8 mouse cellular contexts compared by ENCODE assay signal in the genomic region with DNA sequence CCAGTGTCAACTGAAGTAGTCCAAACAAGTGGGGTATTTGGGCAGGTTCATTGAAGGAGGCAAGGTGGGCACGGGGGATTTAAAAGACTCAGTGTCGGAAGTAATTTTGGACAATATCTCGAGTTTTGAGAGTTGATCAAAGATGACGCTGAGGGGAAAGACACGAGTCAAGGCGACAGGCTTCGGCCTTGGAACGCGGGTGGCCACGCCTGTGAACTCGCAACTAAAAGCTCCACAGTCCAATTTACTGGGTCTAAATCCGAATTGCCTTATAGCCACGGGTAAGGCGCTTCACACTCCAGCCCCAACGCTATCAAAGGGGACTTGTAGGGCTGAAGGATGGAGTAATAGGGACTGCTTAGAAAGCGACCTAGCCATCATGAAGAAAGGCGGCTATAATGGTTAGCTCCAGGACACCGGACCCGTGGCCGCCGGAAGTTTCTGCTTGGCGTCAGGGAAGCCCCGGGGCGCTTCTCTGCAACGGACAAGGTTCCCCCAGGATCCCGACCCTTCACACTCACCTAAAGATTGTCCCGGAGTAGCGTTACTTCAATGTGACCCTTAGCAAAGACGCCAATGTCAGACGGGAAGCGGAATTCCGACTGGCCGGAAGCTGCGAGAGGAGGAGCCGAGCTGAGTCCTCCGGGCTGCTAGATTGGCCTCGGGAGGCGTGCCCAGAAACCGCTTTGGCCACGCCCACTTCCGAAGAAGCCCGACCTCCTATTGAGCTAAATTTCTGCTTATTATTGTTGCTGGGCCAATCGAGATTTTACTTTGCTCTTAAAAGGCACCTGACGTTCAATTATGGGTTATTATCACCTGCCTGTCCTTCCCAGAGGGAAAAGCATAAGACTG. TPM values are rescaled to one million over a fixed set of nuclear protein-coding genes. Genes with fewer than 3 reads are reported as not detected.
DNase-seq lines count a peak whose midpoint lies in the region; ATAC-seq and TF ChIP-seq lines count a peak whose summit lies in the region.

A gene (minus strand): TSS at position 622 of the 855 bp plus-strand sequence.

- 2% methylated on average over 44 of the region's 44 CpGs for WGBS in forebrain, embryonic 10.5 days
- 1% methylated on average over 44 of the region's 44 CpGs for WGBS in heart, embryonic 15.5 days
- WGBS in liver, embryonic 15.5 days (ENCODE audit: insufficient replicate concordance): under 1% methylated on average over 44 of the region's 44 CpGs
- WGBS in neural tube, embryonic 12.5 days: 2% methylated on average over 44 of the region's 44 CpGs

- peaks cover 22 to 38% of the 10 kb centered on the region in 2 experiments for H3K36me3 ChIP-seq in CH12.LX (replicated peaks in 1 of 2; ENCODE audit: control insufficient read depth in 1 of 2, insufficient read depth in 1 of 2, low read length in 1 of 2)
- H3K36me3 ChIP-seq in forebrain, embryonic 10.5 days (replicated peaks): peaks cover 36% of the 10 kb centered on the region
- H3K36me3 ChIP-seq in heart, embryonic 15.5 days: peaks cover 32% of the 10 kb centered on the region
- peaks cover 37% of the 10 kb centered on the region for H3K36me3 ChIP-seq in liver, embryonic 15.5 days (replicated peaks)
- peaks cover 37% of the 10 kb centered on the region for H3K36me3 ChIP-seq in neural tube, embryonic 12.5 days

- H3K9ac ChIP-seq in CH12.LX (ENCODE audit: insufficient read depth, low read depth): peak within 1 kb of the TSS; percentile 67
- H3K9ac ChIP-seq in heart, embryonic 15.5 days: peak within 1 kb of the TSS; percentile 73
- H3K9ac ChIP-seq in liver, embryonic 15.5 days: peak within 1 kb of the TSS; percentile 83
- H3K9ac ChIP-seq in neural tube, embryonic 12.5 days: peak within 1 kb of the TSS; percentile 83

- TF ChIP-seq EP300 in CH12.LX (IDR thresholded peaks at IDR 0.05; ENCODE audit: low read length): no peak

- H3K27me3 ChIP-seq in CH12.LX (replicated peaks): no peaks in the 10 kb centered on the region
- no peaks in the 10 kb centered on the region; the same call in 1 of the 2 replicates for H3K27me3 ChIP-seq in forebrain, embryonic 10.5 days (ENCODE audit: poor library complexity, severe bottlenecking)
- H3K27me3 ChIP-seq in heart, embryonic 15.5 days: peaks cover 3% of the 10 kb centered on the region; the same call in 1 of the 2 replicates
- peaks cover 24% of the 10 kb centered on the region for H3K27me3 ChIP-seq in liver, embryonic 15.5 days
- H3K27me3 ChIP-seq in neural tube, embryonic 12.5 days (replicated peaks): no peaks in the 10 kb centered on the region

- H3K27ac ChIP-seq in CH12.LX (ENCODE audit: insufficient read depth, low read depth): no peak within 1 kb of the TSS
- H3K27ac ChIP-seq in forebrain, embryonic 10.5 days: peak within 1 kb of the TSS; percentile 88
- H3K27ac ChIP-seq in heart, embryonic 15.5 days: peak within 1 kb of the TSS; percentile 76
- H3K27ac ChIP-seq in liver, embryonic 15.5 days (replicated peaks): peak within 1 kb of the TSS; percentile 69
- no peak within 1 kb of the TSS for H3K27ac ChIP-seq in neural tube, embryonic 12.5 days

- H3K79me2 ChIP-seq in CH12.LX (replicated peaks; ENCODE audit: control insufficient read depth, extremely low read depth, insufficient read depth, poor library complexity, severe bottlenecking): peaks cover 30% of the 10 kb centered on the region

- no peak for TF ChIP-seq CTCF in CH12.LX (conservative IDR thresholded peaks at IDR 0.05 in 1 of 2, IDR thresholded peaks at IDR 0.05 in 1 of 2; ENCODE audit: low read depth in 2 of 2, low read length in 2 of 2)

- in situ Hi-C loops in CH12.LX (cut with MboI; ENCODE audit: low pct_ligation_motif_present, low pct_unique_long_range_greater_than_20kb, low sequenced_read_pairs): no loop called here

- DNase-seq in CH12.LX (ENCODE audit: extremely low read depth): peak; percentile 94
- peak; percentile 84 for DNase-seq in c-Kit-positive CD71-negative TER-119-negative erythroid progenitor cells, embryonic 14.5 days (ENCODE audit: low read depth)
- peak; percentile 86 for DNase-seq in forebrain, embryonic 10.5 days (ENCODE audit: extremely low spot score, low spot score)
- peak; percentile 91 to 93 for DNase-seq in kidney, postnatal 36 days
- peak; percentile 94 for DNase-seq in telencephalon, adult 2 months (ENCODE audit: low read depth, low spot score)

- H3K9me3 ChIP-seq in CH12.LX (replicated peaks; ENCODE audit: low read length): no peaks in the 10 kb centered on the region
- no peaks in the 10 kb centered on the region for H3K9me3 ChIP-seq in forebrain, embryonic 10.5 days
- H3K9me3 ChIP-seq in heart, embryonic 15.5 days (replicated peaks): no peaks in the 10 kb centered on the region
- H3K9me3 ChIP-seq in liver, embryonic 15.5 days (replicated peaks): no peaks in the 10 kb centered on the region
- no peaks in the 10 kb centered on the region for H3K9me3 ChIP-seq in neural tube, embryonic 12.5 days

- no peak for TF ChIP-seq RAD21 in CH12.LX (IDR thresholded peaks at IDR 0.05; ENCODE audit: low read depth, low read length)

- peak; percentile 89 for TF ChIP-seq POLR2A in CH12.LX (IDR thresholded peaks at IDR 0.05; ENCODE audit: low read depth, low read length)

- peak within 1 kb of the TSS; percentile 66 to 99 (median 70) for H3K4me3 ChIP-seq in CH12.LX (replicated peaks in 1 of 3; ENCODE audit: low read depth in 2 of 3, low read length in 2 of 3, poor library complexity in 1 of 3)
- H3K4me3 ChIP-seq in forebrain, embryonic 10.5 days: peak within 1 kb of the TSS; percentile 87
- peak within 1 kb of the TSS; percentile 71 for H3K4me3 ChIP-seq in heart, embryonic 15.5 days
- H3K4me3 ChIP-seq in liver, embryonic 15.5 days (replicated peaks): peak within 1 kb of the TSS; percentile 82
- H3K4me3 ChIP-seq in neural tube, embryonic 12.5 days: peak within 1 kb of the TSS; percentile 82

- H3K4me1 ChIP-seq in CH12.LX (ENCODE audit: control insufficient read depth in 1 of 2, insufficient read depth in 2 of 2): peaks cover 16 to 35% of the 10 kb centered on the region in 2 experiments
- H3K4me1 ChIP-seq in forebrain, embryonic 10.5 days: peaks cover 10% of the 10 kb centered on the region
- H3K4me1 ChIP-seq in heart, embryonic 15.5 days (replicated peaks): peaks cover 24% of the 10 kb centered on the region
- H3K4me1 ChIP-seq in liver, embryonic 15.5 days (replicated peaks): peaks cover 29% of the 10 kb centered on the region
- H3K4me1 ChIP-seq in neural tube, embryonic 12.5 days: peaks cover 11% of the 10 kb centered on the region

- dilution Hi-C loops in CH12.LX (cut with MboI; ENCODE audit: extremely low pct_ligation_motif_present, extremely low pct_unique_long_range_greater_than_20kb, low sequenced_read_pairs): no loop called here

- H3K4me2 ChIP-seq in CH12.LX (ENCODE audit: insufficient read depth, low read depth, poor library complexity, severe bottlenecking): peak within 1 kb of the TSS; percentile 88
- H3K4me2 ChIP-seq in heart, embryonic 15.5 days: peak within 1 kb of the TSS; percentile 69
- peak within 1 kb of the TSS; percentile 81 for H3K4me2 ChIP-seq in liver, embryonic 15.5 days
- H3K4me2 ChIP-seq in neural tube, embryonic 12.5 days (replicated peaks): peak within 1 kb of the TSS; percentile 91

- peak; percentile 90 for ATAC-seq in heart, embryonic 15.5 days (replicated peaks; ENCODE audit: insufficient number of reproducible peaks, insufficient read depth, low FRiP score, low read depth)
- peak; percentile 86 for ATAC-seq in liver, embryonic 15.5 days (ENCODE audit: insufficient read depth)
- ATAC-seq in neural tube, embryonic 12.5 days (ENCODE audit: low FRiP score, low read depth): peak; percentile 86

TF ChIP-seq in CH12.LX, 34 proteins besides CTCF, POLR2A, EP300 and RAD21 (continues in another document):
- TF ChIP-seq ZKSCAN1 (IDR thresholded peaks at IDR 0.05; ENCODE audit: borderline replicate concordance, low read depth, low read length): no peak
- no peak for TF ChIP-seq ETS1 (conservative IDR thresholded peaks at IDR 0.05; ENCODE audit: low read depth, low read length)
- no peak for TF ChIP-seq SMC3 (IDR thresholded peaks at IDR 0.05; ENCODE audit: low read depth, low read length)
- no peak for TF ChIP-seq RCOR1 (conservative IDR thresholded peaks at IDR 0.05; ENCODE audit: low read depth, low read length)
- TF ChIP-seq TCF12 (IDR thresholded peaks at IDR 0.05; ENCODE audit: low read depth, low read length): peak; percentile 74
- no peak for TF ChIP-seq JUND (conservative IDR thresholded peaks at IDR 0.05; ENCODE audit: low read depth, low read length)
- TF ChIP-seq MYC (IDR thresholded peaks at IDR 0.05; ENCODE audit: low read depth, low read length): 0 out of 2 replicates have a peak, but pooled peaks have one; percentile 36
- TF ChIP-seq CHD1 (IDR thresholded peaks at IDR 0.05; ENCODE audit: low read depth, low read length): no peak
- TF ChIP-seq ZC3H11A (IDR thresholded peaks at IDR 0.05; ENCODE audit: low read depth, low read length): no peak
- no peak for TF ChIP-seq POLR2AphosphoS2 (IDR thresholded peaks at IDR 0.05; ENCODE audit: low read depth, low read length)
- no peak for TF ChIP-seq USF2 (conservative IDR thresholded peaks at IDR 0.05; ENCODE audit: low read depth, low read length)
- no peak for TF ChIP-seq MAZ (IDR thresholded peaks at IDR 0.05; ENCODE audit: low read depth, low read length)
- TF ChIP-seq CHD2 (IDR thresholded peaks at IDR 0.05; ENCODE audit: low read length): no peak
- TF ChIP-seq MXI1 (IDR thresholded peaks at IDR 0.05; ENCODE audit: low read depth, low read length): peak; percentile 52; the same call in 1 of the 2 replicates
- 0 out of 2 replicates have a peak, but pooled peaks have one; percentile 7 for TF ChIP-seq MAX (IDR thresholded peaks at IDR 0.05; ENCODE audit: low read length)
- no peak for TF ChIP-seq ZNF384 (IDR thresholded peaks at IDR 0.05; ENCODE audit: low read depth, low read length)
- peak; percentile 88 for TF ChIP-seq HCFC1 (IDR thresholded peaks at IDR 0.05; ENCODE audit: low read depth, low read length)
- no peak for TF ChIP-seq NRF1 (IDR thresholded peaks at IDR 0.05; ENCODE audit: low read depth, low read length)
- no peak for TF ChIP-seq USF1 (IDR thresholded peaks at IDR 0.05; ENCODE audit: low read depth, low read length)
- TF ChIP-seq IRF4 (IDR thresholded peaks at IDR 0.05; ENCODE audit: low read depth, low read length): peak; percentile 25; the same call in 1 of the 2 replicates
- no peak for TF ChIP-seq UBTF (IDR thresholded peaks at IDR 0.05; ENCODE audit: low read depth, low read length)

RNA-seq across cellular contexts. Expression of the gene that starts here (rescaled TPM):
- total RNA-seq in CH12.LX (2012; rRNA removed): 432 and 456 TPM in 2 replicates
- total RNA-seq in CH12.LX (2014; rRNA removed): 776 and 802 TPM in 2 replicates
- polyA plus RNA-seq in CH12.LX (2012; ENCODE audit: insufficient read length, low read depth): 581 and 625 TPM in 2 replicates
- polyA plus RNA-seq in forebrain, embryonic 10.5 days (2016; fragmentation: Nextera tagmentation; extraction: Ambion mirVana): 762 and 774 TPM in 2 replicates
- 1,740 and 2,396 TPM in 2 replicates for polyA plus RNA-seq in heart, embryonic 15.5 days (2015; fragmentation: Nextera tagmentation; extraction: Ambion mirVana)
- 514 and 565 TPM in 2 replicates for polyA plus RNA-seq in liver, embryonic 15.5 days (2015; fragmentation: Nextera tagmentation; extraction: Ambion mirVana)
- polyA plus RNA-seq in neural tube, embryonic 12.5 days (2016; fragmentation: Nextera tagmentation; extraction: Ambion mirVana): 912 and 934 TPM in 2 replicates

Comparison
In these comparisons a context has a peak if more than half of its experiments do, and no peak if none do; other contexts are left out.
1. H3K27ac ChIP-seq: peak in forebrain, embryonic 10.5 days (single experiment), heart, embryonic 15.5 days (single experiment) and liver, embryonic 15.5 days (single experiment); none in CH12.LX (single experiment) and neural tube, embryonic 12.5 days (single experiment).
2. Peak in every context shown above with its lines, with median percentiles within 50 percentile points of each other: DNase-seq, H3K4me2 ChIP-seq, H3K4me3 ChIP-seq, H3K9ac ChIP-seq and ATAC-seq.